Mouse (Mus musculus) forebrain, embryonic 14.5 days (tissue): ENCODE measurements around the gene Rtn4ip1. TPM values are rescaled to one million over a fixed set of nuclear protein-coding genes. Genes with fewer than 3 reads are reported as not detected.

Experiments used
- ATAC-seq: fragments of 200-750 bp; cut with Nextera tagmentation; 2 replicates; pipeline ENCODE4 v1.8.0; 2017; ENCODE audit warnings: mild to moderate bottlenecking, moderate library complexity
- DNase-seq: peaks from one replicate; pipeline ENCODE4 v3.0.0-alpha.2; 2015; ENCODE audit warnings: low spot score
- H3K27ac ChIP-seq: fragments of 300-500 bp; sonication (generic); 2 replicates; pipeline ENCODE4 v1.5.1; 2014; ENCODE audit warnings: low read depth, mild to moderate bottlenecking, control low read depth, low read length, moderate library complexity
- H3K27me3 ChIP-seq: fragments of 300-500 bp; sonication (generic); replicated peaks from 2 replicates; pipeline ENCODE4 v1.6.1; 2014; ENCODE audit warnings: low read length, control low read depth, mixed read lengths; ENCODE audit not compliant: control insufficient read depth, insufficient read depth
- H3K36me3 ChIP-seq: fragments of 300-500 bp; sonication (generic); 2 replicates; pipeline ENCODE4 v1.6.1; 2014; ENCODE audit warnings: low read length, control low read depth; ENCODE audit not compliant: control insufficient read depth, insufficient read depth
- H3K4me1 ChIP-seq: fragments of 300-500 bp; sonication (generic); 2 replicates; pipeline ENCODE4 v1.6.1; 2014; ENCODE audit warnings: antibody characterized with exemption, low read length, control low read depth; ENCODE audit not compliant: control insufficient read depth, insufficient read depth
- H3K4me2 ChIP-seq: fragments of 300-500 bp; sonication (generic); 2 replicates; pipeline ENCODE4 v1.6.1; 2014; ENCODE audit warnings: mild to moderate bottlenecking, control low read depth, low read length
- H3K4me3 ChIP-seq: fragments of 300-500 bp; sonication (generic); 2 replicates; pipeline ENCODE4 v1.5.1; 2014; ENCODE audit warnings: low read depth, low read length, control low read depth
- H3K9ac ChIP-seq: fragments of 300-500 bp; sonication (generic); 2 replicates; pipeline ENCODE4 v1.6.1; 2014; ENCODE audit warnings: mild to moderate bottlenecking, low read length, control low read depth, moderate library complexity
- H3K9me3 ChIP-seq: fragments of 300-500 bp; sonication (generic); replicated peaks from 2 replicates; pipeline ENCODE4 v1.6.1; 2016; ENCODE audit warnings: low read length, control low read depth, mixed read lengths; ENCODE audit not compliant: control insufficient read depth
- WGBS: fragments of 180-500 bp; shearing (Covaris S2); extraction: QIAGEN DNeasy Blood & Tissue Kit; methylation state at CpG from one replicate; pipeline ENCODE4 v1.1.7; 2014; 5-methylcytosine and 5-hydroxymethylcytosine counted together
- polyA plus RNA-seq: library from polyadenylated mRNA; unstranded; fragments of >200 nt; fragmentation: Nextera tagmentation; extraction: Ambion mirVana; gene quantifications from 2 replicates; pipeline ENCODE4 v1.2.1, GENCODE M21; 2014

Gene Rtn4ip1
- polyA plus RNA-seq, 1 experiment from 2014 or later, result 19.9 TPM

DNA sequence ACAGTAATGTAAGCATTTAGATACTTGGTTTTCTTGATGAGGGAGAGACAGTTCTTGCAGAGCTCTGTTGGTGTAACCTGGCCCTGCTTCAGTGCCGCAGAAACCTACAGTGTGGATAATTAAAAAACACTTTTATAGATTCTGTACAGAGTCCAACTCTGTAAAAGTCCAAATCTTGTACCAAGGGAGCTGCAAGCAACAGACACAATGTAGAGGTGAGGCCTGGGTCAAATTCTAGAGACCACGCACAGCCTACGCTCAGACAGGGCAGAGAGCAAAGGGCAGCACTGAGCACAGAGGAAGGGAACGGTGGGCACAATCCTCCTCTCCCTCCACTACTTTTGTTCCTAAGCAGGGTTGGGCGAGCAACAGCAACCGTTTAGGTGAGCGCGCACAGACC, 5.5 kb upstream of the Rtn4ip1 start:
- no peak overlapping the region for H3K9ac ChIP-seq
- H3K27ac ChIP-seq, result no peak overlapping the region
- ATAC-seq, result no peak
- no peak overlapping the region for H3K4me2 ChIP-seq
- H3K4me1 ChIP-seq, result no peaks in the 10 kb centered on the region
- H3K36me3 ChIP-seq, result peaks cover 26% of the 10 kb centered on the region
- WGBS, result 90% methylated on average over 8 of the region's 8 CpGs
- no peaks in the 10 kb centered on the region for H3K27me3 ChIP-seq
- DNase-seq, result no peak
- no peak overlapping the region for H3K4me3 ChIP-seq
- H3K9me3 ChIP-seq, result no peaks in the 10 kb centered on the region

- peaks cover 8% of the 10 kb centered on the region for H3K4me1 ChIP-seq
- H3K36me3 ChIP-seq, result peaks cover 12% of the 10 kb centered on the region
- H3K27me3 ChIP-seq, result no peaks in the 10 kb centered on the region
- DNase-seq (no peak), ATAC-seq (no peak)
- H3K4me3 ChIP-seq, result no peak overlapping the region
- H3K27ac ChIP-seq, result no peak overlapping the region
- H3K9ac ChIP-seq, result no peak overlapping the region
- no peak overlapping the region for H3K4me2 ChIP-seq
- H3K9me3 ChIP-seq, result no peaks in the 10 kb centered on the region
- WGBS, result 95% methylated on average over 7 of the region's 7 CpGs
Measured at GRCm38 (mm10) chr10:43898276-43898675, 3.3 kb upstream of the Rtn4ip1 start.

DNA sequence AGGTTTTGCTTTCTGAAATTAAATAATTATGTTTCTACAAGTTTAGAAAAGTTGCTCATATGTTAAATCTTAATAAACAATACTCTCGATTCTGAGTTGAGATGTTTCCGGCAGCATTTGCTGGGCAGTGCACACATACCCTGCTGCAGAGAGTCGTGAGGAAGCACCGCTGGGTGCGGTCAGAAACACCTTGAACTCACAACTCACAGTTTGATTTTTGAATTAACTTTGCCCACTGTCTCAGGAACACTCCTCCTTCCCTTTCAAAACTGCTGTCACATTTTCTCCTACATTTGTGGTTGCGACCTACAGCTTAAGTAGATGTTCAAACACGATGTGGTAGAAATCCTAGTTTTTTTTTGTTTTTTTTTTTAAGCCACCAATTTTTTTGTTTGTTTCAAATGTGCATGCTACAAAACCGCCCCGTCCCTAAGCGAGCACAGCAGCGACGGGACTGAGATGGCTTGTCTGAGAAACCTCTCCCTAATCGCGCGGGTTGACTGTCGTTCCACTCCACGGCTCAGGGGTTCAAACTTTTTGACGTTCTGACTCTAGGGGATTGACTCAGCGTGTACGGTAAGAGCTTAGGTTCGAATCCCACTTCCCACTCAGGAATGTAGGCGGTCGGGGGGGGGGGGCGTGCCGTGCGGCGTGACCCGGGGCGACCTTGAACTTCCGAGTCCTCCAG, 580 bp upstream of the Rtn4ip1 start:
- H3K9me3 ChIP-seq, result no peaks in the 10 kb centered on the region
- peaks cover 8% of the 10 kb centered on the region for H3K4me1 ChIP-seq
- H3K36me3 ChIP-seq, result no peaks in the 10 kb centered on the region
- H3K4me3 ChIP-seq, result peak overlapping the region; percentile 69
- peak overlapping the region; percentile 82 for H3K9ac ChIP-seq
- ATAC-seq (peak; percentile 62; the same call in 1 of the 2 replicates), DNase-seq (no peak)
- H3K4me2 ChIP-seq, result peak overlapping the region; percentile 53
- 9% methylated on average over 30 of the region's 30 CpGs for WGBS
- H3K27ac ChIP-seq, result no peak overlapping the region; the same call in 1 of the 2 replicates
- no peaks in the 10 kb centered on the region for H3K27me3 ChIP-seq

DNA sequence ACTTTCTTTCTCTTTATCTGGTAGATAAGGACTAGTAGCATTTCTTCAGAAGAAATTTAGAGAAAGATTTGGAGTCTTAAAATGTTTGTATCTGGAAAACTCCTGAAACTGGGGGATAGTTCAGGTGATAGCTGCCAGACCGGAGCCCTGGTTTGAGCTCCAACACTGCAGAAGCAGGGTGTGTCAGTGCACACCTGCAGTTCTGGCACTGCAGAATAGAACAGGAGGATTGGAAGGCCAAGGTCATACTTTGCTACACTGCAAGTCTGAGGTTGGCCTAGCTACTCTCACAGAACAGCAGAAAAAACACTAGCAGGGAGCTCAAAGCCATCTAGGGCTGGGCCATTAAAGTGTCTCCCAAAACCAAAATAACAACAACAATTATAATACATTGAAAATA, 3.0 kb downstream of the Rtn4ip1 start:
- no peak for ATAC-seq
- H3K4me1 ChIP-seq, result peaks cover 8% of the 10 kb centered on the region

GRCm38 (mm10) chr10:43910032-43910872, 8.6 kb downstream of the Rtn4ip1 start:
- H3K9ac ChIP-seq, result no peak overlapping the region
- H3K4me3 ChIP-seq, result no peak overlapping the region
- no peaks in the 10 kb centered on the region for H3K27me3 ChIP-seq
- H3K36me3 ChIP-seq, result peaks cover 17% of the 10 kb centered on the region; the same call in 1 of the 2 replicates
- WGBS, result 85% methylated on average over 12 of the region's 12 CpGs
- no peak overlapping the region for H3K27ac ChIP-seq
- DNase-seq (no peak), ATAC-seq (no peak)
- no peaks in the 10 kb centered on the region for H3K4me1 ChIP-seq
- no peak overlapping the region for H3K4me2 ChIP-seq
- no peaks in the 10 kb centered on the region for H3K9me3 ChIP-seq

More for the DNA sequence above, 3.0 kb downstream of the Rtn4ip1 start:
- no peaks in the 10 kb centered on the region for H3K27me3 ChIP-seq
- no peak overlapping the region for H3K4me2 ChIP-seq
- H3K36me3 ChIP-seq, result no peaks in the 10 kb centered on the region
- no peak overlapping the region for H3K9ac ChIP-seq
- DNase-seq, result no peak
- no peaks in the 10 kb centered on the region for H3K9me3 ChIP-seq
- WGBS, result 97% methylated on average over 1 of the region's 1 CpGs
- no peak overlapping the region for H3K4me3 ChIP-seq
- no peak overlapping the region for H3K27ac ChIP-seq

GRCm38 (mm10) chr10:43910873-43911142, 9.2 kb downstream of the Rtn4ip1 start:
- Histone ChIP-seq H3K36me3 (peaks cover 17% of the 10 kb centered on the region; the same call in 1 of the 2 replicates), H3K9ac (no peak overlapping the region), H3K9me3 (no peaks in the 10 kb centered on the region), H3K4me2 (no peak overlapping the region), H3K27ac (no peak overlapping the region), H3K4me1 (no peaks in the 10 kb centered on the region), H3K27me3 (no peaks in the 10 kb centered on the region), H3K4me3 (no peak overlapping the region)
- WGBS, result 94% methylated on average over 8 of the region's 8 CpGs
- no peak for DNase-seq
- ATAC-seq, result no peak

DNA sequence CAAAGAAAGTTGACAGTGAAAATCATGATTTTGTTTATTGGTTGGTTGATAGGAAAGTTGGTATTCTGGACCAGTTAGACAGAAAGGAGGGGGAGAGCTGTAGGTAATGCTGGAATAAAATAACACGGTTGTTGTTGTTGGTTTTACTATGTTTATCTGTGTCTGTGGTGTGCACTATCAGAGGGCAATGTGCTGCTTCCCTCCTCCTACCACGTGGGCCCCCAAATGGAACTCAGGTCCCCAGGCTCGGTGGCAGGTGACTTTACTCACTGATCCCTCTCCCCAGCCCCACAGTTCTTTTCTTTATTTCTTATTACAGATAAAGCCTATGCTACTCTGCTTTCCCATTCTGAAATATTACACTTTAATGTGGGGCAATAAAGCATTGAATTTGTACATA, 10.6 kb downstream of the Rtn4ip1 start:
- Histone ChIP-seq H3K4me3 (no peak overlapping the region), H3K9ac (no peak overlapping the region), H3K27me3 (no peaks in the 10 kb centered on the region), H3K9me3 (no peaks in the 10 kb centered on the region), H3K27ac (no peak overlapping the region), H3K4me2 (no peak overlapping the region), H3K36me3 (peaks cover 17% of the 10 kb centered on the region; the same call in 1 of the 2 replicates), H3K4me1 (no peaks in the 10 kb centered on the region)
- WGBS, result 88% methylated on average over 3 of the region's 3 CpGs
- ATAC-seq, result no peak
- DNase-seq, result no peak

DNA sequence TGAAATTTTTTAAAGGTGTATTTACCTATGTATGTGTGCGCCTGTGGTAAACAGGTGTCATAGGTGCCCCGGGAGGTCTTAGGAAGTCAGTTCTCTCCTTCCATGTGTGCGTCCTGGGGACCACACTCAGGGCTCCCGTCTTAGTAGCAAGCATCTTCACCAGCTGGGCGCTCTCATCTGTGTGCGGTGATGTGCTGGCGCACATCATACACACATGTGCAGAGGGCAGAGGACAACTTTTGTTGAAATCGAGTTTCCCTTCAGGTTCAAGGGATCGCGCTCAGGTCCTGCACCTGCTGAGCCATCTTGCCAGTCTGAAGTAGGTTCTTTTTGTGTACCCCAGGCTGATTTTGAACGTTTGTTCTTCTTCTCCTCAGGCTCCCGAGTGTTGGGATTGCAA, 14.6 kb downstream of the Rtn4ip1 start:
- H3K27ac ChIP-seq, result no peak overlapping the region
- H3K27me3 ChIP-seq, result no peaks in the 10 kb centered on the region
- no peak overlapping the region for H3K4me3 ChIP-seq
- H3K9me3 ChIP-seq, result no peaks in the 10 kb centered on the region
- H3K4me1 ChIP-seq, result no peaks in the 10 kb centered on the region
- 80% methylated on average over 12 of the region's 12 CpGs for WGBS
- peaks cover 6% of the 10 kb centered on the region; the same call in 1 of the 2 replicates for H3K36me3 ChIP-seq
- no peak for DNase-seq
- no peak overlapping the region for H3K4me2 ChIP-seq
- no peak overlapping the region for H3K9ac ChIP-seq
- no peak for ATAC-seq

- WGBS, result 83% methylated on average over 2 of the region's 2 CpGs
- ATAC-seq, result no peak
Measured at GRCm38 (mm10) chr10:43916737-43917136, 15.1 kb downstream of the Rtn4ip1 start.

More at GRCm38 (mm10) chr10:43916737-43917136, 15.1 kb downstream of the Rtn4ip1 start:
- Histone ChIP-seq H3K4me3 (no peak overlapping the region), H3K4me2 (no peak overlapping the region), H3K9ac (no peak overlapping the region), H3K27ac (no peak overlapping the region), H3K36me3 (0 out of 2 replicates have a peak, but pooled peaks cover 3% of the 10 kb centered on the region), H3K4me1 (no peaks in the 10 kb centered on the region), H3K27me3 (no peaks in the 10 kb centered on the region), H3K9me3 (no peaks in the 10 kb centered on the region)
- no peak for DNase-seq
